Mouse (Mus musculus): ENCODE measurements around the gene Pax5. TPM values are rescaled to one million over a fixed set of nuclear protein-coding genes. Genes with fewer than 3 reads are reported as not detected.

The Pax5 gene
- polyA plus RNA-seq, 1 experiment from 2014 or later, result 3.3 TPM

- Histone ChIP-seq H3K9ac (no peak overlapping the region), H3K27me3 (replicated peaks) (peaks cover 92% of the 10 kb centered on the region), H3K9me3 (no peaks in the 10 kb centered on the region), H3K27ac (no peak overlapping the region), H3K4me3 (no peak overlapping the region), H3K4me2 (replicated peaks) (peak overlapping the region; percentile 41), H3K4me1 (peaks cover 18% of the 10 kb centered on the region), H3K36me3 (no peaks in the 10 kb centered on the region)
- WGBS, result under 1% methylated on average over 19 of the region's 19 CpGs
- ATAC-seq (ENCODE audit: low FRiP score, low read depth), result no peak
Measured at GRCm38 (mm10) chr4:44713554-44714051, 3.3 kb upstream of the Pax5 start.

- Histone ChIP-seq H3K4me1 (peaks cover 18% of the 10 kb centered on the region), H3K27ac (no peak overlapping the region), H3K27me3 (replicated peaks) (peaks cover 92% of the 10 kb centered on the region), H3K9me3 (no peaks in the 10 kb centered on the region), H3K4me3 (no peak overlapping the region), H3K9ac (no peak overlapping the region), H3K4me2 (replicated peaks) (peak overlapping the region; percentile 41), H3K36me3 (no peaks in the 10 kb centered on the region)
- ATAC-seq (ENCODE audit: low FRiP score, low read depth), result no peak
- 1% methylated on average over 50 of the region's 50 CpGs for WGBS
Measured at GRCm38 (mm10) chr4:44712786-44713553, 2.7 kb upstream of the Pax5 start.

DNA sequence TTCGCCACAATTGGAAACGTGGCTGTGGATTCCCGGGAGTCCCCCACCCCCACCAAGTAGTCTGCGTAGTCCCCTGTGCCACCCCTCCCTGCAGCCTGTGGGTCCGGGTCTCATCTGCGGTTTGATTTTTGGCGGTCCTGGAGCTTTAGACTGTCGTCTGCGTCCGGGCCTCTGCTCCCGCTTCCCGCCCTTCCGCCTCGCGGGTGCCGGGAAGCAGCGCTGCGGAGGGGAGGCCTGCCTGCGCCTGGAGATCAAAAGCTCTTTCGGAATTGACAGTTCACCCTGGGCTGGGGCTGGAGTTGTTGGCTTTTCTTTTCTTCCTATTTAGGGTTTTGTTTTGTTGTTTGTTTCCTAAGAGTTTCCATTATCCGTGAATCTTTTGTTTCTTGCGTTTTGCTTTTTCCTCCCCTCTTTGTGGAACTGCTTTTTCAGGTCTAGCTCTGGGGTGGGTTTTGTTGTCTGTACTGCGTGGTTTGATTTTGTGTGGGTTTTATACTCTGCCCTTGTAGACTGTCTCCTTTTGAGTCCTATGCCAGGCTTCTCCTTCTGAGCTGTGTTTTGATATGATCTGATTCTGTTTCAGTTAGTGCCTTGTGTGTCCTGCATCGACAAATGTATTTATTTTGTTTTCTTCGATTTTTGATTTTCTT lies 1.9 kb upstream of the Pax5 start:
- no peak for ATAC-seq (ENCODE audit: low FRiP score, low read depth)
- no peak overlapping the region for H3K9ac ChIP-seq
- no peaks in the 10 kb centered on the region for H3K9me3 ChIP-seq
- under 1% methylated on average over 25 of the region's 25 CpGs for WGBS
- H3K4me3 ChIP-seq, result no peak overlapping the region
- no peak overlapping the region for H3K27ac ChIP-seq
- H3K36me3 ChIP-seq, result no peaks in the 10 kb centered on the region
- H3K27me3 ChIP-seq (replicated peaks), result peaks cover 92% of the 10 kb centered on the region
- H3K4me2 ChIP-seq (replicated peaks), result peak overlapping the region; percentile 41
- H3K4me1 ChIP-seq, result peaks cover 18% of the 10 kb centered on the region

DNA sequence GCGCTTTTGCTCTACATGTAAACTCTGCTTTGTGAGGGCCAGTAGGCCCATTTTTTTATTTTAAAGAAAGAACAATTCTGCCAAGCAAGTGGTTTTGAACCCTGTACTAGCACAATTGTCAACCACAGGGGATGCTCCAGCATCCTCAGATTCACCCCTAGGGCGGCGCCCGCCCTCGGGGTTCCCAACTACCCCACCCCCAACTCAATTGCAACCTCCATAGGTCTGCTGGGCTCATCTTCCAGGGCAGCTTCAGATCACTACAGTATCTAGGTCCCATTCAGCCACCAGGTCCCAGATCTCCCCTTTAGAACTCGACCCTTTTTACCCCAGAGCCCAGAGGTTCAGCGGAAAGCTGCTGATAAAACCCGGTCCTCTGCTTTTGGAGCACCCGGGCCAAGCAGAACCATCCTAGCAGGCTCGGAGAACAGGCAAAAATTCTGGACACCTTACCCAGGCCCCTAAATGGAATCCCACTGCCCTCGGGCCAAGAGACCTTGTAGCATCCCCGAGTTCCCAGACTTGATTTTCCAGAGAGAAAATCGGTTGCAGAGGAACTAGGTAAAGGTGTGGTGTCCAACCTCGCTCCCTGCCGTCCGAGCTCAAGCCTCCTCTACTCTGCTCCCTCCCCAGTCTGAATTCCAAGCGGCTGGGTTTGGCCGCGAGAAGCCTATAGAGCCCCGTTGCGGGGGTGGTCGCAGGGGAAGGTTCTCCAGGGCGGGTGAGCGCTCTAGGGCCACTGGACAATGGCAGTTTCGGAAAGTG lies 1.0 kb upstream of the Pax5 start:
- Histone ChIP-seq H3K4me1 (peaks cover 18% of the 10 kb centered on the region), H3K4me3 (no peak overlapping the region), H3K27me3 (replicated peaks) (peaks cover 92% of the 10 kb centered on the region), H3K9ac (no peak overlapping the region), H3K27ac (no peak overlapping the region), H3K4me2 (replicated peaks) (peak overlapping the region; percentile 38; the same call in 1 of the 2 replicates), H3K9me3 (no peaks in the 10 kb centered on the region), H3K36me3 (no peaks in the 10 kb centered on the region)
- WGBS, result 2% methylated on average over 25 of the region's 25 CpGs
- ATAC-seq (ENCODE audit: low FRiP score, low read depth), result no peak

GRCm38 (mm10) chr4:44710701-44711097 lies 412 bp upstream of the Pax5 start:
- H3K4me2 ChIP-seq (replicated peaks), result peak overlapping the region; percentile 38
- H3K4me1 ChIP-seq, result peaks cover 18% of the 10 kb centered on the region
- ATAC-seq (ENCODE audit: low FRiP score, low read depth), result no peak
- H3K27ac ChIP-seq, result no peak overlapping the region
- H3K4me3 ChIP-seq, result 0 out of 2 replicates have a peak overlapping the region, but pooled peaks have one; percentile 9
- H3K27me3 ChIP-seq (replicated peaks), result peaks cover 97% of the 10 kb centered on the region
- H3K36me3 ChIP-seq, result no peaks in the 10 kb centered on the region
- no peaks in the 10 kb centered on the region for H3K9me3 ChIP-seq
- no peak overlapping the region for H3K9ac ChIP-seq
- WGBS, result under 1% methylated on average over 30 of the region's 30 CpGs

DNA sequence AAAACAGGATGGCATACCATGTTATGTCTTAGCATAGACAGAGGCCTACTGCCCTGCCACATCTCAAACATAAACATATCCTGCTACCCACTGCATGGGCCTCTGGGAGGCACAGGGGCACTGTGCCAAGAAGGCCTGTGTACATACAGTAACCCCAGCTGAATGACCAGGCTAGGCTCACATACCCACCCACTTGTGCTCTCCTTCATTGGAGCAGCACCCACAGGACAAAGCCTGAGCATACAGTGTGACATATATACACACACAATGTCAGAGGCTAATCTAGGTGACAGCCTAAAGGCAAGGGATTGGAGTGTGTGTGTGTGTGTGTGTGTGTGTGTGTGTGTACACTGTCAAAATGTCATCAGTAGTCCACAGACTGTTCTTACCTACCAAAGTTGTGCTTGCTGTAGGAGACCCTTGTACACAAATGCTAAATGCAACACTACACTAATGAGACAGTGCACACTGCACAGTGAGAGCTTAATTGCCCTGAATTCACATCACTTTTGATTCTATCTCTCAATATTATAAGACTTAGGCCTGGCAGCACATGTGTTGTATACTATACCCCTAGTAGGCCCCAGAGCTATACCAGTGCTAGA lies 1.1 kb downstream of the Pax5 start:
- H3K4me3 ChIP-seq, result no peak overlapping the region
- H3K9me3 ChIP-seq, result no peaks in the 10 kb centered on the region
- H3K36me3 ChIP-seq, result no peaks in the 10 kb centered on the region
- H3K27me3 ChIP-seq (replicated peaks), result peaks cover 97% of the 10 kb centered on the region
- no peak overlapping the region for H3K4me2 ChIP-seq (replicated peaks)
- H3K4me1 ChIP-seq, result peaks cover 17% of the 10 kb centered on the region
- ATAC-seq (ENCODE audit: low FRiP score, low read depth), result no peak
- H3K9ac ChIP-seq, result no peak overlapping the region
- H3K27ac ChIP-seq, result no peak overlapping the region

DNA sequence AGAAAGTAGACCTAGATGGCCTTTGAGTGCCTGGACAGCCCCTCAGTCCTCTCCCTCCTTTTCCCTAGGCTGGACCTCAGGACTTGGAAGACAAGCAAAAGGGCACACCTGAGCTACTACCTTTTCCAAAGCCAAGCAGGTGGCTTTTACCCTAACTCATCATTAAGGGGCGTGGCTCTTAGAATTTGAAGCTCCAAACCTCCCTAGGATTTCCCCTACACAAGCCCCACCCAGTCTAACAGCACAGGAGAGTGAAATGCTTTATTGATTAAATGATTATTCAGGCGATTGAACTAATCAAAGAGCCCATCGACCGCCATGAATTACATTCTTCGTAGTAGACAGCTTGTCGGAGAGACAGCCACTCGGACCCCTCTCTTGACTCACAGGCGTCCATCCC lies 2.0 kb downstream of the Pax5 start:
- H3K9ac ChIP-seq, result no peak overlapping the region
- H3K9me3 ChIP-seq, result no peaks in the 10 kb centered on the region
- no peak overlapping the region for H3K4me2 ChIP-seq (replicated peaks)
- H3K27me3 ChIP-seq (replicated peaks), result peaks cover 97% of the 10 kb centered on the region
- no peak overlapping the region for H3K4me3 ChIP-seq
- ATAC-seq (ENCODE audit: low FRiP score, low read depth), result no peak
- H3K4me1 ChIP-seq, result peaks cover 19% of the 10 kb centered on the region
- H3K27ac ChIP-seq, result no peak overlapping the region
- no peaks in the 10 kb centered on the region for H3K36me3 ChIP-seq
- WGBS, result 48% methylated on average over 8 of the region's 8 CpGs

DNA sequence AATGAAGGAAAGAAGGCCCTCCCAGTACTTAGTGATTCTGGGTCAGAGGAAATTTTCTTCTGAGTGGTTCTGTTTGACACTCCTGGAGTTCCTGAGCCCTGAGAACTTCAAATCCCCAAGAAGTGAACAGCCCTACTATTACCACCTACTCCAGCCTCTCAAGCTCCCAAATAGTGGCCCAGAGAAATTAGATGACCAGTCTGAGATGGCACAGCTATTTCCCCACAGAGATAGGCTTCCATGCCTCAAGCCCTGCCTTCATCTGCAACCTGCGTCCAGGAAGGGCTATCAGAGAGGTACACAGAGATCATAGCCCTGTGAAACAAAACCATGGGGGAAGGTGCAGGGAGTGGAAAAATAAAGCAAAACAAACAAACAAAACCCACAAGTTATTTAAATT lies 3.4 kb downstream of the Pax5 start:
- Histone ChIP-seq H3K27me3 (replicated peaks) (peaks cover 97% of the 10 kb centered on the region), H3K4me2 (replicated peaks) (no peak overlapping the region), H3K9me3 (no peaks in the 10 kb centered on the region), H3K27ac (no peak overlapping the region), H3K4me3 (no peak overlapping the region), H3K36me3 (no peaks in the 10 kb centered on the region), H3K9ac (no peak overlapping the region), H3K4me1 (peaks cover 27% of the 10 kb centered on the region)
- WGBS, result 24% methylated on average over 1 of the region's 1 CpGs
- no peak for ATAC-seq (ENCODE audit: low FRiP score, low read depth)

DNA sequence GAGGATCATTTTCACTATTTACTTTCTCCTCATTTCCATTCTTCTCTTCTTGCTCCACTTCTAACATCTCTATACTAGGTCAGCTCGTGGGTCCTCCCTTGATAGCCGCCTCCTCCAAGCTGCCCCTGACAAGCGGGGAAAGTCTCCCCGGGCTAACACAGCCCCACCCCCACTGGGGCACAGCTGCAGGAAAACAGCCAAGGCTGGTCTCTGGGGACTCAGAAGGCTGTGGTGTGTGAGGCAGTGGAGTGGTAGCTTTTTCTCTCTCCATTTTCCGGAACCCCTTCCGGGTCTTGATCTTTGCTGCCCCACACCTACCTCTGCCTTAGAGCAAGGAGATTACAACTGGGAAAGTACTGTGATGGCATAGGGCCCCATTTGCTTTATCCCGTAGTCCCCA lies 4.3 kb downstream of the Pax5 start:
- peaks cover 97% of the 10 kb centered on the region for H3K27me3 ChIP-seq (replicated peaks)
- H3K4me1 ChIP-seq, result peaks cover 34% of the 10 kb centered on the region
- 3% methylated on average over 7 of the region's 7 CpGs for WGBS
- no peaks in the 10 kb centered on the region for H3K9me3 ChIP-seq
- no peak for ATAC-seq (ENCODE audit: low FRiP score, low read depth)
- H3K4me3 ChIP-seq, result no peak overlapping the region
- H3K36me3 ChIP-seq, result no peaks in the 10 kb centered on the region
- 0 out of 2 replicates have a peak overlapping the region, but pooled peaks have one; percentile 12 for H3K4me2 ChIP-seq (replicated peaks)
- no peak overlapping the region for H3K9ac ChIP-seq
- no peak overlapping the region for H3K27ac ChIP-seq

DNA sequence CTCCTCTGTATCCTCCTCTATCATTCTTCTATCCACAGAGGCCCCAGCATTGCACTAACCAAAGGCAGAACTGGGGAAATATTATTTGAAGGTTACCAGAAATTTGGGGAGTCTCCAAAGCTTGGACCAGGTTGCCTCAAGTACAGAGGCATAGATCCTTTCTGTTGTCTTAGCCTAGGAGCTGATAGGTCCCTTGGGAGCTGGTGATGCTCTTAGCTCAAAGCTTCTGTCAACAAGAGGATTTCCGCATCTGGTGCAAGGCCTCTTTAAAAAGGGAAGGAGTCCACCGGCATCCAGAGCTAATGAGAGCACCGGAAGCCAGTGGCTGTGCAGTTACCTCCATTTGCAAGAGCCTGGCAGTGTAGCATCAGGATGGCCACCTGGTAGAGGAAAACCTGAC lies 5.1 kb downstream of the Pax5 start:
- Histone ChIP-seq H3K9me3 (no peaks in the 10 kb centered on the region), H3K4me1 (peaks cover 30% of the 10 kb centered on the region), H3K9ac (no peak overlapping the region), H3K4me3 (no peak overlapping the region), H3K4me2 (replicated peaks) (peak overlapping the region; percentile 76; the same call in 1 of the 2 replicates), H3K27me3 (replicated peaks) (peaks cover 99% of the 10 kb centered on the region), H3K27ac (no peak overlapping the region), H3K36me3 (no peaks in the 10 kb centered on the region)
- no peak for ATAC-seq (ENCODE audit: low FRiP score, low read depth)
- 4% methylated on average over 3 of the region's 3 CpGs for WGBS

- peak overlapping the region; percentile 54 for H3K9ac ChIP-seq
Measured at GRCm38 (mm10) chr4:44704369-44704745, 5.9 kb downstream of the Pax5 start.

More at GRCm38 (mm10) chr4:44704369-44704745, 5.9 kb downstream of the Pax5 start:
- ATAC-seq (ENCODE audit: low FRiP score, low read depth), result peak; percentile 98
- peak overlapping the region; percentile 48 for H3K4me3 ChIP-seq
- peak overlapping the region; percentile 76 for H3K4me2 ChIP-seq (replicated peaks)
- peaks cover 99% of the 10 kb centered on the region for H3K27me3 ChIP-seq (replicated peaks)
- peaks cover 30% of the 10 kb centered on the region for H3K4me1 ChIP-seq
- no peaks in the 10 kb centered on the region for H3K36me3 ChIP-seq
- WGBS, result under 1% methylated on average over 38 of the region's 38 CpGs
- no peaks in the 10 kb centered on the region for H3K9me3 ChIP-seq
- H3K27ac ChIP-seq, result no peak overlapping the region
